Mouse (Mus musculus) CD8-positive naive resting alpha-beta T cell, adult 2 months (primary cell): ENCODE results near the gene Btbd7.

Experiments used
- DNase-seq, 2 experiments: peaks; one replicate each; pipeline ENCODE4 v3.0.0; 2022; ENCODE audit warnings: low read depth in 2 of 2, low spot score in 2 of 2

The Btbd7 gene

GRCm38 (mm10) chr12:102740285-102740684 is 138.0 kb downstream of the Btbd7 start:
- peak; percentile 15 to 54 for DNase-seq

GRCm38 (mm10) chr12:102739096-102739495 is 139.2 kb downstream of the Btbd7 start:
- DNase-seq, result no peak

DNA sequence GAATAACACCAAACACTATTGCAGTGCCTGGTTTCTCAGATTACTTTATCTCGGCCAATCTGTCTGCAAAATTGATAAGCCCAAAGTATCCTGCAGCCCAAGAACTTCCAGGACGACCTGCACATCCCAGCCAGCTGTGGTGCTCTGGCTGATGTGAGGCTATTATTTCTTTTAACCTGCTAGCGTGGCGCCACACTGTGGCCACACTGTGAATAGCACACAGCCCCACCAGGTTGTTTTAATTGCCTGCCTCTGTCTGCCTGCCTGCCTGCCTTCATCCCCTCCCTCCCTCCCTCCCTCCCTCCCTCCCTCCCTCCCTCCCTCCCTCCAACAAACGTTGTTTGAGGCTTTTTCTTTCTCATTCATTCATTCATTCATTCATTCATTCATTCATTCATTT is 144.9 kb downstream of the Btbd7 start:
- DNase-seq, result peak; percentile 43 to 60

- DNase-seq, result no peak
These were observed 147.3 kb downstream of the Btbd7 start for GRCm38 (mm10) chr12:102730798-102731619.
